Mouse (Mus musculus) midbrain, embryonic 12.5 days (tissue): ENCODE measurements around the gene Gm11114. TPM values are rescaled to one million over a fixed set of nuclear protein-coding genes. Genes with fewer than 3 reads are reported as not detected.
A peak's percentile ranks its signal among the peaks of the same experiment; 100 is the strongest.

ENCODE experiments used
- ATAC-seq: fragments of 200-750 bp; cut with Nextera tagmentation; 2 replicates; pipeline ENCODE4 v1.8.0; 2017; ENCODE audit warnings: low read depth, moderate TSS enrichment, moderate library complexity; ENCODE audit not compliant: low FRiP score
- H3K27ac ChIP-seq: fragments of 300-500 bp; sonication (generic); replicated peaks from 2 replicates; pipeline ENCODE4 v1.5.1; 2016; ENCODE audit warnings: mild to moderate bottlenecking
- H3K27me3 ChIP-seq: fragments of 300-500 bp; sonication (generic); 2 replicates; pipeline ENCODE4 v1.6.1; 2016; ENCODE audit warnings: mild to moderate bottlenecking
- H3K36me3 ChIP-seq: fragments of 300-500 bp; sonication (generic); 2 replicates; pipeline ENCODE4 v1.6.1; 2016
- H3K4me1 ChIP-seq: fragments of 300-500 bp; sonication (generic); 2 replicates; pipeline ENCODE4 v1.6.1; 2016
- H3K4me2 ChIP-seq: fragments of 300-500 bp; sonication (generic); replicated peaks from 2 replicates; pipeline ENCODE4 v1.6.1; 2016; ENCODE audit warnings: mild to moderate bottlenecking, moderate library complexity
- H3K4me3 ChIP-seq: fragments of 300-500 bp; sonication (generic); 2 replicates; pipeline ENCODE4 v1.5.1; 2016; ENCODE audit warnings: mild to moderate bottlenecking
- H3K9ac ChIP-seq: fragments of 300-500 bp; sonication (generic); replicated peaks from 2 replicates; pipeline ENCODE4 v1.6.1; 2016; ENCODE audit warnings: mild to moderate bottlenecking, moderate library complexity
- H3K9me3 ChIP-seq: fragments of 300-500 bp; sonication (generic); 2 replicates; pipeline ENCODE4 v1.6.1; 2016; ENCODE audit warnings: mild to moderate bottlenecking
- WGBS: fragments of 180-500 bp; shearing (Covaris S2); methylation state at CpG from one replicate; pipeline ENCODE4 v1.1.7; 2016; 5-methylcytosine and 5-hydroxymethylcytosine counted together
- polyA plus RNA-seq: library from polyadenylated mRNA; unstranded; fragments of >200 nt; fragmentation: Nextera tagmentation; extraction: Ambion mirVana; gene quantifications from 2 replicates; pipeline ENCODE4 v1.2.1, GENCODE M21; 2016

Gm11114 gene
- not detected in 2 replicates for polyA plus RNA-seq

- Histone ChIP-seq H3K27ac (no peak within 1 kb of the TSS), H3K4me2 (no peak within 1 kb of the TSS), H3K4me3 (no peak within 1 kb of the TSS), H3K27me3 (no peaks in the 10 kb centered on the region), H3K4me1 (no peaks in the 10 kb centered on the region), H3K36me3 (no peaks in the 10 kb centered on the region), H3K9ac (no peak within 1 kb of the TSS), H3K9me3 (no peaks in the 10 kb centered on the region)
- 90% methylated on average over 6 of the region's 6 CpGs for WGBS
- ATAC-seq: no peak
Observed at GRCm38 (mm10) chr9:85312473-85312872, at the start of gene Gm11114. TSS of gene Gm11114 (plus strand) at chr9:85312773.

- no peak overlapping the region for H3K4me2 ChIP-seq
- H3K27me3 ChIP-seq: no peaks in the 10 kb centered on the region
- ATAC-seq: no peak
- H3K4me3 ChIP-seq: no peak overlapping the region
- 88% methylated on average over 5 of the region's 5 CpGs for WGBS
- H3K9me3 ChIP-seq: no peaks in the 10 kb centered on the region
- H3K4me1 ChIP-seq: no peaks in the 10 kb centered on the region
- no peak overlapping the region for H3K27ac ChIP-seq
- H3K9ac ChIP-seq: no peak overlapping the region
- H3K36me3 ChIP-seq: no peaks in the 10 kb centered on the region
Observed at GRCm38 (mm10) chr9:85266847-85267246, 45.7 kb upstream of the Gm11114 start.

GRCm38 (mm10) chr9:85274114-85274513 lies 38.5 kb upstream of the Gm11114 start:
- ATAC-seq: no peak
- Histone ChIP-seq H3K27me3 (no peaks in the 10 kb centered on the region), H3K27ac (no peak overlapping the region), H3K4me3 (no peak overlapping the region), H3K4me1 (no peaks in the 10 kb centered on the region), H3K9me3 (no peaks in the 10 kb centered on the region), H3K4me2 (no peak overlapping the region), H3K36me3 (no peaks in the 10 kb centered on the region), H3K9ac (no peak overlapping the region)
- 76% methylated on average over 2 of the region's 2 CpGs for WGBS

- Histone ChIP-seq H3K27ac (no peak overlapping the region), H3K27me3 (no peaks in the 10 kb centered on the region), H3K4me3 (no peak overlapping the region), H3K4me2 (no peak overlapping the region), H3K4me1 (no peaks in the 10 kb centered on the region), H3K9me3 (no peaks in the 10 kb centered on the region), H3K9ac (no peak overlapping the region), H3K36me3 (no peaks in the 10 kb centered on the region)
- WGBS: 84% methylated on average over 4 of the region's 4 CpGs
- ATAC-seq: no peak
Observed at GRCm38 (mm10) chr9:85302849-85303248, 9.7 kb upstream of the Gm11114 start.

GRCm38 (mm10) chr9:85303378-85303777 lies 9.2 kb upstream of the Gm11114 start:
- WGBS: 94% methylated on average over 3 of the region's 3 CpGs
- no peak for ATAC-seq
- Histone ChIP-seq H3K4me2 (no peak overlapping the region), H3K36me3 (no peaks in the 10 kb centered on the region), H3K9me3 (no peaks in the 10 kb centered on the region), H3K4me3 (no peak overlapping the region), H3K27me3 (no peaks in the 10 kb centered on the region), H3K9ac (no peak overlapping the region), H3K27ac (no peak overlapping the region), H3K4me1 (no peaks in the 10 kb centered on the region)

- ATAC-seq: no peak
- Histone ChIP-seq H3K4me2 (no peak overlapping the region), H3K9ac (no peak overlapping the region), H3K36me3 (no peaks in the 10 kb centered on the region), H3K9me3 (no peaks in the 10 kb centered on the region), H3K27ac (no peak overlapping the region), H3K4me3 (no peak overlapping the region), H3K27me3 (no peaks in the 10 kb centered on the region), H3K4me1 (peaks cover 3% of the 10 kb centered on the region; the same call in 1 of the 2 replicates)
- WGBS: 40% methylated on average over 1 of the region's 1 CpGs
Observed at GRCm38 (mm10) chr9:85316122-85316521, 3.5 kb downstream of the Gm11114 start.

GRCm38 (mm10) chr9:85320167-85320951 lies 7.8 kb downstream of the Gm11114 start:
- no peaks in the 10 kb centered on the region for H3K9me3 ChIP-seq
- 56% methylated on average over 8 of the region's 8 CpGs for WGBS
- H3K4me2 ChIP-seq: no peak overlapping the region
- peaks cover 3% of the 10 kb centered on the region; the same call in 1 of the 2 replicates for H3K4me1 ChIP-seq
- no peaks in the 10 kb centered on the region for H3K36me3 ChIP-seq
- H3K27me3 ChIP-seq: peaks cover 13% of the 10 kb centered on the region; the same call in 1 of the 2 replicates
- H3K27ac ChIP-seq: no peak overlapping the region
- ATAC-seq: peak; percentile 62
- H3K4me3 ChIP-seq: no peak overlapping the region
- H3K9ac ChIP-seq: no peak overlapping the region

GRCm38 (mm10) chr9:85324158-85324875 lies 11.7 kb downstream of the Gm11114 start:
- peak overlapping the region; percentile 91 for H3K4me2 ChIP-seq
- 83% methylated on average over 11 of the region's 11 CpGs for WGBS
- H3K4me3 ChIP-seq: 0 out of 2 replicates have a peak overlapping the region, but pooled peaks have one; percentile 76
- H3K27ac ChIP-seq: no peak overlapping the region
- peaks cover 8% of the 10 kb centered on the region for H3K4me1 ChIP-seq
- peaks cover 32% of the 10 kb centered on the region for H3K27me3 ChIP-seq
- no peaks in the 10 kb centered on the region for H3K36me3 ChIP-seq
- ATAC-seq: no peak
- H3K9ac ChIP-seq: no peak overlapping the region
- H3K9me3 ChIP-seq: no peaks in the 10 kb centered on the region

- no peak overlapping the region for H3K27ac ChIP-seq
- no peak for ATAC-seq
- H3K4me1 ChIP-seq: peaks cover 8% of the 10 kb centered on the region
- 54% methylated on average over 17 of the region's 17 CpGs for WGBS
- no peaks in the 10 kb centered on the region for H3K9me3 ChIP-seq
- H3K36me3 ChIP-seq: no peaks in the 10 kb centered on the region
- peak overlapping the region; percentile 91 for H3K4me2 ChIP-seq
- no peak overlapping the region for H3K9ac ChIP-seq
- peaks cover 32% of the 10 kb centered on the region for H3K27me3 ChIP-seq
- peak overlapping the region; percentile 76 for H3K4me3 ChIP-seq
Observed at GRCm38 (mm10) chr9:85325201-85325868, 12.8 kb downstream of the Gm11114 start.

GRCm38 (mm10) chr9:85326292-85327241 lies 14.0 kb downstream of the Gm11114 start:
- peak; percentile 76 for ATAC-seq
- Histone ChIP-seq H3K4me1 (peaks cover 5% of the 10 kb centered on the region; the same call in 1 of the 2 replicates), H3K27ac (peak overlapping the region; percentile 54; the same call in 1 of the 2 replicates), H3K4me3 (peak overlapping the region; percentile 76), H3K36me3 (no peaks in the 10 kb centered on the region), H3K9me3 (no peaks in the 10 kb centered on the region), H3K9ac (peak overlapping the region; percentile 59), H3K27me3 (peaks cover 32% of the 10 kb centered on the region), H3K4me2 (peak overlapping the region; percentile 91)
- WGBS: under 1% methylated on average over 63 of the region's 88 CpGs
